Mouse (Mus musculus) limb, embryonic 11.5 days (tissue): ENCODE measurements around the gene Syngr1. TPM values are rescaled to one million over a fixed set of nuclear protein-coding genes. Genes with fewer than 3 reads are reported as not detected.

Experiments used
- ATAC-seq: fragments of 200-750 bp; cut with Nextera tagmentation; 2 replicates; pipeline ENCODE4 v1.8.0; 2017; ENCODE audit warnings: low read depth; ENCODE audit not compliant: insufficient number of reproducible peaks, low FRiP score, low TSS enrichment
- DNase-seq: peaks from one replicate; pipeline ENCODE4 v3.0.0-alpha.2; 2015; ENCODE audit warnings: low spot score
- H3K27ac ChIP-seq: fragments of 300-500 bp; sonication (generic); replicated peaks from 2 replicates; pipeline ENCODE4 v1.5.1; 2014; ENCODE audit warnings: low read depth, mild to moderate bottlenecking, low read length
- H3K27me3 ChIP-seq: fragments of 300-500 bp; sonication (generic); 2 replicates; pipeline ENCODE4 v1.6.1; 2014; ENCODE audit warnings: mild to moderate bottlenecking, low read length, mixed read lengths; ENCODE audit not compliant: control insufficient read depth, insufficient read depth
- H3K36me3 ChIP-seq: fragments of 300-500 bp; sonication (generic); 2 replicates; pipeline ENCODE4 v1.6.1; 2014; ENCODE audit warnings: mild to moderate bottlenecking, low read length, moderate library complexity, mixed read lengths; ENCODE audit not compliant: control insufficient read depth, insufficient read depth
- H3K4me1 ChIP-seq: fragments of 300-500 bp; sonication (generic); 2 replicates; pipeline ENCODE4 v1.6.1; 2014; ENCODE audit warnings: low read length, mixed read lengths; ENCODE audit not compliant: control insufficient read depth, insufficient read depth
- H3K4me2 ChIP-seq: fragments of 300-500 bp; sonication (generic); 2 replicates; pipeline ENCODE4 v1.6.1; 2014; ENCODE audit warnings: low read depth, mild to moderate bottlenecking, moderate library complexity; ENCODE audit not compliant: severe bottlenecking
- H3K4me3 ChIP-seq: fragments of 300-500 bp; sonication (generic); 2 replicates; pipeline ENCODE4 v1.5.1; 2014; ENCODE audit warnings: low read depth, low read length
- H3K9ac ChIP-seq: fragments of 300-500 bp; sonication (generic); 2 replicates; pipeline ENCODE4 v1.6.1; 2014; ENCODE audit warnings: mild to moderate bottlenecking, low read length
- H3K9me3 ChIP-seq: fragments of 300-500 bp; sonication (generic); 2 replicates; pipeline ENCODE4 v1.6.1; 2016; ENCODE audit warnings: low read length; ENCODE audit not compliant: control insufficient read depth
- WGBS: fragments of 180-500 bp; shearing (Covaris S2); extraction: QIAGEN DNeasy Blood & Tissue Kit; methylation state at CpG from one replicate; pipeline ENCODE4 v1.1.7; 2014; 5-methylcytosine and 5-hydroxymethylcytosine counted together
- polyA plus RNA-seq: library from polyadenylated mRNA; unstranded; fragments of >200 nt; fragmentation: Nextera tagmentation; extraction: Ambion mirVana; gene quantifications from 2 replicates; pipeline ENCODE4 v1.2.1, GENCODE M21; 2014

Syngr1 gene
- polyA plus RNA-seq, 1 experiment from 2014 or later, result 3.0 TPM

- Histone ChIP-seq H3K9me3 (no peaks in the 10 kb centered on the region), H3K4me3 (peak overlapping the region; percentile 79), H3K36me3 (no peaks in the 10 kb centered on the region; the same call in 1 of the 2 replicates), H3K4me2 (peak overlapping the region; percentile 92; the same call in 1 of the 2 replicates), H3K27ac (no peak overlapping the region), H3K4me1 (peaks cover 6% of the 10 kb centered on the region; the same call in 1 of the 2 replicates), H3K27me3 (no peaks in the 10 kb centered on the region), H3K9ac (peak overlapping the region; percentile 94; the same call in 1 of the 2 replicates)
- no peak for DNase-seq
- no peak for ATAC-seq
- 83% methylated on average over 9 of the region's 9 CpGs for WGBS
These were observed 41.3 kb downstream of the Syngr1 start for GRCm38 (mm10) chr15:80132452-80132851.

- DNase-seq (peak; percentile 96), ATAC-seq (peak; percentile 91)
- peaks cover 6% of the 10 kb centered on the region; the same call in 1 of the 2 replicates for H3K4me1 ChIP-seq
- H3K9me3 ChIP-seq, result no peaks in the 10 kb centered on the region
- H3K9ac ChIP-seq, result peak within 1 kb of the TSS; percentile 94
- H3K4me2 ChIP-seq, result peak within 1 kb of the TSS; percentile 92
- H3K36me3 ChIP-seq, result no peaks in the 10 kb centered on the region; the same call in 1 of the 2 replicates
- WGBS, result under 1% methylated on average over 58 of the region's 59 CpGs
- peak within 1 kb of the TSS; percentile 79 for H3K4me3 ChIP-seq
- peak within 1 kb of the TSS; percentile 99 for H3K27ac ChIP-seq
- H3K27me3 ChIP-seq, result no peaks in the 10 kb centered on the region
These were observed 42.0 kb downstream of the Syngr1 start, which contains the start of gene Tab1 for GRCm38 (mm10) chr15:80132993-80133586. Gene Tab1 (plus strand): TSS chr15:80133127.

GRCm38 (mm10) chr15:80133682-80134449 lies 42.7 kb downstream of the Syngr1 start:
- Histone ChIP-seq H3K4me2 (peak overlapping the region; percentile 92), H3K27me3 (no peaks in the 10 kb centered on the region), H3K27ac (peak overlapping the region; percentile 99), H3K4me3 (peak overlapping the region; percentile 79), H3K4me1 (peaks cover 6% of the 10 kb centered on the region; the same call in 1 of the 2 replicates), H3K9me3 (no peaks in the 10 kb centered on the region), H3K36me3 (no peaks in the 10 kb centered on the region; the same call in 1 of the 2 replicates), H3K9ac (peak overlapping the region; percentile 94)
- DNase-seq (no peak), ATAC-seq (0 out of 2 replicates have a peak, but pooled peaks have one; percentile 13)
- 27% methylated on average over 14 of the region's 14 CpGs for WGBS

- no peak for ATAC-seq
These were observed 43.3 kb downstream of the Syngr1 start for GRCm38 (mm10) chr15:80134450-80134847.

GRCm38 (mm10) chr15:80135499-80135898 lies 44.4 kb downstream of the Syngr1 start:
- H3K36me3 ChIP-seq, result no peaks in the 10 kb centered on the region; the same call in 1 of the 2 replicates
- H3K9ac ChIP-seq, result no peak overlapping the region
- no peak overlapping the region for H3K4me3 ChIP-seq
- no peak overlapping the region for H3K27ac ChIP-seq
- ATAC-seq, result no peak
- no peak overlapping the region for H3K4me2 ChIP-seq
- H3K4me1 ChIP-seq, result peaks cover 6% of the 10 kb centered on the region; the same call in 1 of the 2 replicates
- no peaks in the 10 kb centered on the region for H3K9me3 ChIP-seq
- H3K27me3 ChIP-seq, result no peaks in the 10 kb centered on the region
- 93% methylated on average over 2 of the region's 2 CpGs for WGBS
- no peak for DNase-seq

More at GRCm38 (mm10) chr15:80134450-80134847, 43.3 kb downstream of the Syngr1 start:
- no peaks in the 10 kb centered on the region; the same call in 1 of the 2 replicates for H3K36me3 ChIP-seq
- no peak for DNase-seq
- H3K4me1 ChIP-seq, result peaks cover 6% of the 10 kb centered on the region; the same call in 1 of the 2 replicates
- peak overlapping the region; percentile 92 for H3K4me2 ChIP-seq
- no peaks in the 10 kb centered on the region for H3K27me3 ChIP-seq
- H3K9me3 ChIP-seq, result no peaks in the 10 kb centered on the region
- 80% methylated on average over 9 of the region's 9 CpGs for WGBS
- peak overlapping the region; percentile 79; the same call in 1 of the 2 replicates for H3K4me3 ChIP-seq
- H3K27ac ChIP-seq, result no peak overlapping the region
- H3K9ac ChIP-seq, result peak overlapping the region; percentile 94

- ATAC-seq (no peak), DNase-seq (no peak)
- no peak overlapping the region for H3K27ac ChIP-seq
- no peaks in the 10 kb centered on the region for H3K9me3 ChIP-seq
- peaks cover 6% of the 10 kb centered on the region; the same call in 1 of the 2 replicates for H3K4me1 ChIP-seq
- no peak overlapping the region for H3K9ac ChIP-seq
- WGBS, result 90% methylated on average over 3 of the region's 3 CpGs
- H3K4me2 ChIP-seq, result no peak overlapping the region
- H3K4me3 ChIP-seq, result no peak overlapping the region
- no peaks in the 10 kb centered on the region for H3K27me3 ChIP-seq
- peaks cover 8% of the 10 kb centered on the region for H3K36me3 ChIP-seq
These were observed 45.5 kb downstream of the Syngr1 start for GRCm38 (mm10) chr15:80136645-80137044.

GRCm38 (mm10) chr15:80137945-80138791 lies 47.0 kb downstream of the Syngr1 start:
- no peaks in the 10 kb centered on the region; the same call in 1 of the 2 replicates for H3K9me3 ChIP-seq
- peaks cover 6% of the 10 kb centered on the region; the same call in 1 of the 2 replicates for H3K4me1 ChIP-seq
- ATAC-seq, result no peak
- H3K9ac ChIP-seq, result no peak overlapping the region
- H3K36me3 ChIP-seq, result peaks cover 13% of the 10 kb centered on the region
- 84% methylated on average over 17 of the region's 17 CpGs for WGBS
- H3K27ac ChIP-seq, result no peak overlapping the region
- H3K27me3 ChIP-seq, result no peaks in the 10 kb centered on the region
- no peak overlapping the region for H3K4me2 ChIP-seq
- H3K4me3 ChIP-seq, result no peak overlapping the region
- DNase-seq, result no peak
